Mouse (Mus musculus) adipocyte (in vitro differentiated cells): ENCODE results near the gene Nmur2.

ENCODE experiments used
- DNase-seq: peaks from one replicate; pipeline ENCODE4 v3.0.0-alpha.2; 2016; ENCODE audit warnings: low spot score

Nmur2 gene

DNA sequence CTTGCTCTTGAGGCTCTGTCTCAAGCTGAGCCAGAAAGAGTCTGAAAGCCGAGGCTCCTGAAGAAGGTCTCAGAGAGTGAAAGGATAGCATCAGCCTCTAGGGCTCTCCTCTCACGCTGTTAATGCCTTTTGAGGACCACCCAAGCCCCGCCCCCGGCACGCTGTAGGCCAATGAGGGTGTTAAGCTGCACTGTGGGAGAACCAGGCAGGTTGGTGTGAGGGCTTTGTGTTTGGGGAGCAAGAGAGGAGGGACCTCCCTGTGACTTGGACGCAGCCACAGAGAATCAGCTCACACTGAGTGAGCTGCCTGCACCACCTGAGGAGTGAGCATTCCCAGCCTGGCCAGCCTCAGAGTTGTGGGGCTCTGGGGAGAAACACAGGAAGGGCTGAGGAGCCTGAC lies at the start of gene Nmur2:
Gene Nmur2, minus strand, starts transcription at position 94 of the 400 bp plus-strand sequence.
- DNase-seq: no peak

DNA sequence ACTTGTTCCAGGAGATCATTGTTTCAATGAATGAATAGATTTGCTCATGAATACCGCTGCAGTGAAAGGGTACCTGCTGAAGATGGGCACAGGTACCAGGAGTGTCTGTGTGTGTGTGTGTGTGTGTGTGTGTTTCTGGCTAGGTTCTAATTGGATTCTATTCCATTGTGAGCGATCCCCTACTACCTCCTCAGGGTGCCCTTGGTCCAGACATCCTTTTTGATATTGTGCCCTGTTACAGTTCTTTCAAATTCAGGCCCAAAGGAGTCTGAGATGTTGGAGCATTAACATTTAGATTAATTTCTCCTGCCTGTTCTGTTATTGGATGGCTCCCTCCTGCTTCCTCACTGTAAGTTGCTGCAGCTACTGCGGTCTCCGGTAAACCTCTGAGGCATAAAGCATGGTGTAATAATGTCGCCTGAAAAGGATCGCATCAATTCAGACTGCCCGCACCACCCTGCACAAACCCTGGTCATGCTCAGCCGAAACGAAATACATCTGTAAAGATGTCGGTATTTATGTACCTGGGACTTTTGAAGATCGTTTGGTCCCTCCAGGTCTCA lies 48.4 kb upstream of the Nmur2 start:
- no peak for DNase-seq

DNA sequence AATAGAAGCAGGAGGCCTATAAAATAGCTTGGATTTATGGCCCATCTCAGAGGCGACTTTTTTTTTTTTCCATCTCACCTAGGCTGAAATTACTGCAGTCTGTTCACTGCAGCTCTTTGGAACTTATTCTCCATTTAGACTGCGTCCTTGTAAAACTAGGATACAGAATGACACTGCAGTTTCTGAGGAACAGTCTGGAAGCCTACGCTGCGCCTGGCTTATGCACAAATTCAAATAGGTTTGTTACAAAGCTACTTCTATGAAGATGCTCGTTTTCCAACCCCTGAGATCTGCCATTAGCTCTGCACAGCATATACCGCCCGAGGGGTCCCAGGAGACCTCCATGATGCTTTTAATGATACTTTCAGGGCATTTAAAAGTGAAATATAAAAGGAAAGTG lies 31.3 kb upstream of the Nmur2 start:
- no peak for DNase-seq

DNA sequence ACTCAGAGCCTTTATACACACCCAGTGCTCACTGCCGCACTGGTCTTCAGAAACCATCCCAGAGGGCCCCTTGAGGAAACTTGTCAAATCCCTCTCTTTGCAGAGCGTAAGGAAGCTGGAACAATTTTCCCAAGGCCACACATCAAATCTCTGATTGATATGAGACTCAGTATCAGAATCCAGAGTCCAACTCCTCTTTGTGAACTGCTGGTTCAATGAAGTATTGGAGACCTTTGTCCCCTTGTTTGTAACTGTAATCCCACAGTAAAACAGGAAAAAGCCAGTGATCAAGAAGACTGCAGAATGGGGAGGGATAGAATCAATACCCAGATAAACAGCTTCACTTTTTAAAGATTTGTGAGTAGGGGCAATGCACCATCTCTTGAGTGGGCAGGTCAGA lies 28.8 kb upstream of the Nmur2 start:
- DNase-seq: no peak

DNA sequence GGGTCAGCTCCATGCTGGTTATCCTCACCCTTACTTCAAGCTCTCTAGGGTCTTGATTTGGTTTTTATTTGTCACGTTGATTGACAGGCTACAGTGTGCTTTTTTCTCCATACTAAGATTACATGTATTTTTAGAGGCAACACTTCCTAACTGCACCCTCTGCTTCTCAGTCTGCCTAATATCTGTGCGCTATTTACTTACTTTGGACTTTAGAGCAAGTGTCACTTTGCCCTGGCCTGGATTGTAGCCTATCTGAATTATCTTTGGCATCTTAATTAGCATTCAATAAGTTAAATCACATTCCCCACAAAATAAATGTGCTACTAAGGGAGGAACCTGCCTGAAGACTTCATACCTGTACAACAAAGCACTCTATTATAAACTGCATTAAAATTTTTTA lies 24.3 kb upstream of the Nmur2 start:
- DNase-seq: no peak

DNA sequence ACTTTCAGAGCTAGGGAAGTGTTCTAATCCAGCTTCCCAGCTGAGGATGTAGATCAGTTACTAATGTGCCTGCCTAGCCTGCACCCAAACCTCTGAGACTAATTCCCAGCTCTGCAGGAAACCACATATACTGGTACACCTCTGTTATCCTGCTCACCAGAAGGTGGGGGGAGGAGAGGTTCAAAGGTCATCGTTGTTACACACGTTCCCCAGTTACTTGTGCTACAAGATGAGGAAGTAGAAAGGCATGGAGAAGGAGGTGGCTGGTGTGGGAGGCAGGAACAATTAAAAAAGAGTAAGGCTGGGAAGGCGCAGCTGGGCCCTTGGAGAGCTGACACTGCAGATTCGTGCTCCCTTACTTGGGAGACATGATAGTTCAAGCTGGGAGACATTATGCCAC lies 23.8 kb upstream of the Nmur2 start:
- no peak for DNase-seq

DNA sequence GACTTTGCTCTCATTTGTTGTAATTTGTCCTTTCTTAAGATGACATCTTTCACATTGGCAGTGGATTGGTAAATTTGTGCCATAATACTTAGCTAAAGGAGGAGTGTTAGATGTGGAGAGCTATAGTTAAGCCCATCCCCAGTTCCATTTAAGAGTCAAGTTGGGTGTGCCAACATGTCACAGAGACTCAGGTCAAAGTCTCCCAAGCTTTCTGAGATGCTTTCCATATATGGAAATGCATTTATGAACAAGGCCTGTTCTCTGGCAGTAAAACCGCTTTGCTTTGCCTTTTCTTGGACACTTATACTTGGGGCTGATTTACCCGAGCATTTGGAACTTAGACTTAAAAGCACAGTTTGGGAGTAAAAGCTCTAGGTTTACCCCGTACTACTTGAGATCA lies 18.4 kb upstream of the Nmur2 start:
- DNase-seq: no peak

DNA sequence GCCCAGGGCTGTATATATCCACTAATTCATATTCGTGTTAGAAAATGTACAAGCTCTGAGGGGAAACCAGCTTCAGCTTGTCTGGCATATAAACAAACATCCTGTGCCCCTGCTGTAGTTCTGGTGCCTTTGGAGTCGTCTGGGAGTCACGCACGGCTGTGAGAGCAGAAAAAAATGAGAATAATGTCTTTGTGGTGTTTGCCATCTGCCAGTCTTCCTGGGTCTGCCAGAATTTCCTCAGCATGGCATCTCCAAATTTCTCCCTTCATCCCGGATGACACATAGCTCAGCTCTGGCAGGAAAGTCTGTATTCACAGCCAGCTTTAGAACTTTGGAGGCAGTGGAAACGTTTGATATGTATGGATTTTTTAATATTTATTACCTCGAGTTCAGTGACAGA lies 13.6 kb upstream of the Nmur2 start:
- DNase-seq: no peak

DNA sequence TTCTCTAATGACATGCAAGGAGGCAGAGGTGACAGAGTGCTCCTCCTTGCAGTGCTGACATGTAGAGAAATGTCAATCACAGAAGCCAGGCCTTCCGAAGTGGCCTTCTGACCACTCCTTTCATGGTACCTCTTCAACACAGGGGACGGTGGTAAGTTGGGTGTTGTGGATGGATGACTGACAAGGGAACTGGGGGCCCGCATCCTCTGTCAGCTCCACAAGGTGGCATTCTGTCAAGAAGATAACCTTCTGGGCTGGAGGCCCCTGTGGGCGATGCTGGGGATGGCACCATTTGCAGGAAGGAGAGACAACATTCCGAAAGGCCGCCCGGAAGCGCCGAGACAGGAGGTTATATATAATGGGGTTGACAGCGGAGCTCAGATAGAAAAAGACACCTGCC lies 14.0 kb downstream of the Nmur2 start:
- DNase-seq: no peak

DNA sequence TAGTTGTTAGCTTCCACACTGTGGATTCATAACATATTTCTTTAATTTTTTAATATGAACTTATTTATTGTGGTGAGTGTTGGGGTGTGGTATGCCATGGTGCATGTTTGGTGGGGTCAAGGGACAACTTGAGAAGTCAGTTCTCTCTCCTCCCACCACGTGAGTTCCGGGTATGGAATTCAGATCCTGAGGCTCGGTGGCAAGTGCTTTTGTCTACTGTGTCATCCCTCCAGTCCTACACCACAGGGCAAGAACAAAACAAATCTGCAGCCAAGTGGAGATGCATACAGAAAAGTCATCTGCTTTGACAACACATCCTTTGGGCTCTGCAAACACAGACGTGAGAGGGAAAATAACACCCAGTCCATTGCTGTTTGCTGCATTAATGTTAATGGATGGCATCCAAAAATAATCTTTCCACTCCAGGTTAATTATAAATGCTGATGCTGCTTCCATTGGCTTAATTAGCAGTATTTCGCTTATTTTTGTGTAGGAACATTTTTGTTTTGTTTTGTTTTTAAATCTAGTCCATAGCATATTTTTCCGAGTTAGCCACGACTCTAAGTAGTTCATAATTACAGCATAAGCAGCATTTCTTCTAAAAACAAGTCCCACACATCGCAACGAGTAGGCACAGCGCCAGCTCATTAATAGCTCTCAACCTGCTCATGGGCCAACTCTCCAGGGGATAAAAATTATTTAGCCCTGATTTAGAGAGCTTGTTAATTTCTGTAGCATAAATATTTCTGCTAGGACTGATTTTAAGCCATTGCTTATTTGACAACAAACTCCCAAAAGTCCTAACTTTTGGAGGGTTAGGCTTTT lies 14.9 kb downstream of the Nmur2 start:
- DNase-seq: no peak

DNA sequence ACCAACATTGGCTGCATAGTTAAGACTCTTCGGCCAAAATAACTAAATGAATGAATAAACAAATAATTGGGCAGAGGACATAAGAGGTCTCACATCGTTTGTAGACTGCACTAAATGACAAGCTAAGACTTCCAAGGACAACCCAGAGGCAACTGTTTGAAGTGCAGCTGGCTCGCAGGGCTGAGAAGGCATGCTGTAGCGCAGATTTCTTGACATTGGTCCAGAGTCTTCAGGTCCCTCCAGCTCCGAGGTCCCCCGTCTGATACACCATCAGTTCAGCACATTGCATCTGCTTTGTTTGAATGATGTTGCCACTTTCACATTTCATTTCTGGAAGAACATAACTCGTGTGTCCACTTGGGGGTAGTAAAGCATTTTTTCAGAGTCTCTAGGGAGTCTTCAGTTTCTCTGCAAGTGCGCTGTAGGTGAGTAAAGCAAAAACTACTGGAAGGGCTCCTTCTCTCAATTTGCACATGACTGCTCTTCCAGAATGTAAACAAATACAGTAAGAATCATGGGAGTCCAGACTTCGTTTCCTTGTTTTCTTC lies 27.2 kb downstream of the Nmur2 start:
- DNase-seq: no peak

DNA sequence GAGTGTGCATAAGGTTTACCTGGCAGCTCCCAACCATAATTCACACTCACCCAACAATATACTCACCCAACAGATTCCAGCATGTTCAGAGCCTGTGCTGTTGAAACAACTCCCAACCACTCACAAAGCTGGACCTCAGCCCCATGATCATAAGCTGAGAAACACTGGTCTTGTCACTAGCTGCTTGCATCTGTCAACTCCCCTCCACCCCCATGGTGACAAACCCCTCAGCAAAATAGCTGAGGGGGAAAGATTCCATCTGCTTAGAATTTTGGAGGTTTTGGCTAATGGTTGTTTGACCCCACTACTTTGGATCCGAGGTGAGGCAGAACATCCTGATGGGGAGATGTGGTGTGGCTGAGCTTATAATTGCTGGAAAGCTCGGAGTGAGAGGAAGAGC lies 28.4 kb downstream of the Nmur2 start:
- no peak for DNase-seq

DNA sequence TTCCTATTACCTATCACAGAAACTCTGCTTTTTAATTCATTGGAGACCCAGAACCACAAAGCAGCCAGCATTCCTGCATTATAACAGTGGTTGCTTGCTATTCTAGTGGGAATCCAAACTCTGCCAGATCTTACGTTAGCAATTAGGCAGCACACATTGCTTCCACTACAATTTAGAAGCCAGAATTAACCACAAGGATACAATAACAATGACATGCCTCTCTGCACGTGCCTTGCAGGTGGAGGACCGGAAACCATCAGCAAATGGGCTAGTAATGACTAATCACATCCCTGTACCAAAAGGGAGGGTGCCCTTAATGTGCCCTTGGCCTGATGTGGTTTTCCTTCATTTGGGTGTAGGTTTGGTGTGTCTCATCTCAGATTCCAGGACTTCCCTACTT lies 32.5 kb downstream of the Nmur2 start:
- no peak for DNase-seq

DNA sequence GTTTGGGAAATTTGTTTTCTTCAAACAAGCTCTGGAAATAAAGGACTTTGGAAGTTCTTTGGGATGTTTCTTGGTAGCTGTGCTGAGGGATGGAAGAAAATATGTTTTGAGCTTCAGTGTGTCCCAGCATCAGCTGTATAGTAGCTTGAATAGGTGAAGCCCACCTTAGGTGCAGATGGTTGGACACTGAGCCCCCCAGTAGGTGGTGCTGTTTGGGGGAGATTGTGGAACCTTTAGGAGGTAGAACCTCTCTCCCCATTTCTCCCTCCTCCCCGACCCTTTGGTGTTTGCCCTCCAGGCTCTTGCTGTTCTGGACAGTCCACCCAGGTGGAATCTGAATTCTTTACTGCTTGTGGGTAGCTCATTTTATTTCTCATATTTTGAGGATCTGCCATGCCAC lies 48.0 kb downstream of the Nmur2 start:
- no peak for DNase-seq

DNA sequence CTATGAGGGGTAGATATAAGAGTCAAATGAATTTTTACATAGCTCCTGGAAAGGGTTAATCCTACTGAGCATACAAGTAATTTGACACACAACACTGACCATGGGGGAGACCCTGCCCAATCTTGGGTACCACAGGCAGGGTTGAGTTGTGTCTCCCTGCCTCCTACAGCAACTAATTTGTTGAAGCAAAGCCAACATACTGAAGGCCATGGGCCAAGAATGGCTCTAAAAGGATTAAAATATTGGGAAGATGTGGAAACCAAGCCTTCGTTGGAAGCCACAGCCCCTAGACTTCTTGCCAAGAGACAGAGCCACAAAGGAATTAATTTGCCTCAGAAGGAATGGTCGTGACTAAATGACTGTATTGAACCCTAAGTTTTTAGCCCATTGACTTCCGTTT lies 48.7 kb downstream of the Nmur2 start:
- DNase-seq: peak; percentile 11

DNA sequence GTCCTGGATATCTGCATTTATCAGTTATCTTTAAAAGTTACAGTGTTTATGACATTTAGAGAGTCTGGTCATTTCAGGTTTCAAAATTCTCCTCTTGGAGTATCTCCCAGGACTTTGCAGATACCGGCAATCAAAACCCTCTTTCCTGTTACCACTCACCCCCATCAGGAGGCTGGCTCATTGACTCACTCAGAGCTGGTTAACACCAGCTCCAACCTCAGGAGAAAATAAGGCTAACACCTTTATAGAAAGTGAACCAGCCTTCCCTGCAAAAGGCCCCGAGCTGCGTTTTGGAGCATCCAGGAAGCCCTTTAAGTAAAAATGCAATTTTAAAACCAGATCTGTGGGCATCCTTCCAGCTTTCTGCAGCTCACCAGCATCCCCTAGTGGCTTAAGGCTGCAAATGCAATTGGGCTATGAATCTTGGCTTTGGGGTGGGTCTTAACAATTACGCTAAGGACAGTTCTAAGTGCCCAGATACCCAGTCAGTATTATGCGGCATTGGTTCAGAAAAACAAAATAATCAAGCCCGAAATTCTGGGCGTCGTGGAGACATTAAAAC lies 49.2 kb downstream of the Nmur2 start:
- peak; percentile 16 for DNase-seq

DNA sequence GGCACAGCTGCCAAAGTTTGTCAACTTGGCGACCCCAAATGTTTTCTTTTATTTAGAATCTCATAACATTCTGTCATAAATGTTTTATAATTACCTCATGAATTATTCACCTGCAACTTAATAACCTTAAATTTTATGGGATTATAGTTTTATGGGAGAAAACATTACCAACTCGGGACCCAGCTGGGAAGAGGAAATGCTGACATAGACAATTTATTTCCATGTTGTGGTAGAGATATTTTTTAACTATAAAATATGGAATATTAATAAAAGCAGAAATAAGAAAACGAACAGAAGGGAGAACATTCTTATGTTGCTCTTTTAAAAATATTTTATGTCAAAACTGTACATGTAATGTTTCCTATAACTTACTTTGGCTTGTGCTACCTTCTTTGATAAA lies 56.2 kb downstream of the Nmur2 start:
- DNase-seq: no peak

DNA sequence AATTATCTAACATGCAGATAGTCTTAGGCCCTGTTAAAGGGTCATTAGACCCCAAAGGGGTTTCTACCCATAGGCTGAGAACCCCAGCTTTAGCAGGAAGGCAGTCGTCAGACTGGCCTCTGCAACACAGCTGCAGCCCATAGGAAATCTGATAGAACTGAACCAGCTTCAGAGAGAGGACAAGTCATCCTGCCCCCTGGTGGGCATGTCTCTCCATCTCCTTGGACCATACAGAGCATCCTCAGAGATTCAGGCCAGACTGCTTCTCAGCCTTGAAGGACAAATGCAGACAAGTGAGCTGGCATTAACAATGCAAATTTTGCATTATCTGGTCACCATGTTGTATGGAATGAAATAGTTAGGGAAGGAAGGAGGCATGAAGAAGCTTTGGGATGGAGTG lies 59.2 kb downstream of the Nmur2 start:
- DNase-seq: peak; percentile 9

DNA sequence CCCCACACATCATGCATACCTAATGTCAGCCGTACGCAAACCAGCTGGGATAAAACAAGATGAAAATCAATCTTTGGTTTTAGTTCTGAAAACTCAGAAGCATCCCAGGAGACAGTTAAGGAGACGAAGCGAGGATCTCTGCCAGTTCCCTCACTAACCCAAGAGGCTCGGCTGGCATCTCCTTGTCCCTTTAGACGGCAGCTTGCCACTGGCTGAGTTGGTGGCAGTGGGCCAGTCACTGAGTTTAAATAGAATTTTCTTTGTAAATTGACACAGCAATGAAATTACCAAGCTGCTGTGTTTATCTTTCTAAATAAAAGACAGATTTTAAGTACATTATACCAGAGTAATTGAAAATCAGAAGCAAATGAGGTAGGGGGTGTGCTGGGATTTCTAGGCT lies 62.7 kb downstream of the Nmur2 start:
- DNase-seq: no peak
